Mouse (Mus musculus): ENCODE measurements around the gene Msto1. TPM values are rescaled to one million over a fixed set of nuclear protein-coding genes. Genes with fewer than 3 reads are reported as not detected.

Msto1 gene
- polyA plus RNA-seq, 1 experiment, result 40.7 TPM

DNA sequence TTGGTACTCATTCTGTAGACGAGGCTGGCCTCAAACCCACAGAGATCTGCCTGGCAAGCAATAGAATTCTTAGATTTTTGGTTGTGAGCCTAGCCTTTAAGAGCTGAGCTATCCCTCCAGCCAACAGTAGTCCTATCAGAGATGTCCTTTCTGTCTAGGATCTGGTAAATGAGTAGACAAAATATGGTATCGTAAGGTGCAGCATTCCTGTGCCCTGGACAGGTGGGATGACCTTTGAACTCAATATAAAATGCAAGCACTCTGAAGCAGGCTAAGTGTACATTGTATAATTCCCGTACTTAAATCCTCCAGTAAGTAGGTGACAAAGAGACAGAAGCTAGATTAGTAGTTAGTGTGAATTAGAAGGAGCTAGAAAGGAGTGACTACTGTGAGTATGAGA lies 51.7 kb downstream of the Msto1 start:
- Histone ChIP-seq H3K4me1 (replicated peaks; ENCODE audit: control insufficient read depth, insufficient read depth, low read length) (no peaks in the 10 kb centered on the region), H3K27ac (ENCODE audit: control insufficient read depth, insufficient read depth, low read length) (no peak overlapping the region), H3K36me3 (ENCODE audit: control insufficient read depth, insufficient read depth, low read length) (peaks cover 74% of the 10 kb centered on the region), H3K27me3 (ENCODE audit: control insufficient read depth, insufficient read depth, low read length) (no peaks in the 10 kb centered on the region), H3K4me3 (ENCODE audit: control insufficient read depth, insufficient read depth, low read length) (no peak overlapping the region)
- DNase-seq, result no peak
- TF ChIP-seq CTCF (IDR thresholded peaks at IDR 0.05; ENCODE audit: borderline replicate concordance, control insufficient read depth, extremely low read depth, insufficient read depth, low read length, poor library complexity) (no peak), POLR2A (IDR thresholded peaks at IDR 0.05; ENCODE audit: control insufficient read depth, extremely low read depth, insufficient read depth, low read length, poor library complexity) (no peak)
- WGBS, result 98% methylated on average over 3 of the region's 3 CpGs

GRCm38 (mm10) chr3:88855837-88856236 lies 58.0 kb downstream of the Msto1 start:
- no peak for TF ChIP-seq POLR2A (IDR thresholded peaks at IDR 0.05; ENCODE audit: control insufficient read depth, extremely low read depth, insufficient read depth, low read length, poor library complexity)
- no peak for TF ChIP-seq CTCF (IDR thresholded peaks at IDR 0.05; ENCODE audit: borderline replicate concordance, control insufficient read depth, extremely low read depth, insufficient read depth, low read length, poor library complexity)
- 95% methylated on average over 6 of the region's 6 CpGs for WGBS
- DNase-seq, result no peak
- H3K36me3 ChIP-seq (ENCODE audit: control insufficient read depth, insufficient read depth, low read length), result peaks cover 53% of the 10 kb centered on the region
- H3K27ac ChIP-seq (ENCODE audit: control insufficient read depth, insufficient read depth, low read length), result no peak overlapping the region
- H3K4me1 ChIP-seq (replicated peaks; ENCODE audit: control insufficient read depth, insufficient read depth, low read length), result no peaks in the 10 kb centered on the region
- H3K27me3 ChIP-seq (ENCODE audit: control insufficient read depth, insufficient read depth, low read length), result no peaks in the 10 kb centered on the region
- no peak overlapping the region for H3K4me3 ChIP-seq (ENCODE audit: control insufficient read depth, insufficient read depth, low read length)

Other genes with a start within 250 kb of the Msto1 start
- gene Khdc4, start 228.2 kb downstream of the Msto1 start, polyA plus RNA-seq (2012; rRNA removed), result 116 and 124 TPM in 2 replicates
- gene Rit1, start 197.2 kb downstream of the Msto1 start, polyA plus RNA-seq (2012; rRNA removed), result 35.4 and 44.5 TPM in 2 replicates
- gene Syt11, start 138.8 kb downstream of the Msto1 start, polyA plus RNA-seq (2012; rRNA removed), result 3.2 and 3.5 TPM in 2 replicates
- 25.1 and 26.5 TPM in 2 replicates for gene Gon4l, start 78.8 kb downstream of the Msto1 start, polyA plus RNA-seq (2012; rRNA removed)
- gene Ash1l, start 36.6 kb upstream of the Msto1 start, polyA plus RNA-seq (2012; rRNA removed), result 12.3 and 12.8 TPM in 2 replicates
- gene Dap3, start 37.2 kb upstream of the Msto1 start, polyA plus RNA-seq (2012; rRNA removed), result 81.2 and 91.7 TPM in 2 replicates
- gene Rusc1, start 179.3 kb upstream of the Msto1 start, polyA plus RNA-seq (2012; rRNA removed), result 45.8 and 50.9 TPM in 2 replicates
- not detected in 2 replicates for gene Gm43738, start 187.1 kb upstream of the Msto1 start, polyA plus RNA-seq (2012; rRNA removed)
- 58.1 and 71.6 TPM in 2 replicates for gene Fdps, start 188.0 kb upstream of the Msto1 start, polyA plus RNA-seq (2012; rRNA removed)
- 2.2 and 2.7 TPM in 2 replicates for gene Pklr, start 222.1 kb upstream of the Msto1 start, polyA plus RNA-seq (2012; rRNA removed)
- 15.9 and 18.1 TPM in 2 replicates for gene Hcn3, start 246.2 kb upstream of the Msto1 start, polyA plus RNA-seq (2012; rRNA removed)

Measured in thymus, adult 2 months (tissue).